7 mouse cellular contexts compared by ENCODE assay signal in genomic region chr1:21166287-21166733, GRCm38 (mm10). TPM values are rescaled to one million over a fixed set of nuclear protein-coding genes. Genes with fewer than 3 reads are reported as not detected.
A peak's percentile ranks its signal among the peaks of the same experiment; 100 is the strongest.
DNase-seq lines count a peak whose midpoint lies in the region; ATAC-seq and TF ChIP-seq lines count a peak whose summit lies in the region.

No protein-coding gene starts in this region.

- no peak overlapping the region for H3K9ac ChIP-seq in limb, embryonic 12.5 days (replicated peaks)
- peak overlapping the region; percentile 70 for H3K9ac ChIP-seq in midbrain, embryonic 16.5 days (ENCODE audit: low read depth, low read length)

- no peaks in the 10 kb centered on the region for H3K27me3 ChIP-seq in embryonic facial prominence, embryonic 10.5 days (replicated peaks; ENCODE audit: low read depth, poor library complexity, severe bottlenecking)
- no peaks in the 10 kb centered on the region for H3K27me3 ChIP-seq in kidney, adult 2 months (replicated peaks; ENCODE audit: control insufficient read depth, insufficient read depth, low read length)
- peaks cover 17% of the 10 kb centered on the region; the same call in 1 of the 2 replicates for H3K27me3 ChIP-seq in limb, embryonic 12.5 days
- H3K27me3 ChIP-seq in midbrain, embryonic 16.5 days (ENCODE audit: control insufficient read depth, insufficient read depth, low read depth, low read length) = peaks cover 6% of the 10 kb centered on the region

- peaks cover 12% of the 10 kb centered on the region for H3K4me1 ChIP-seq in embryonic facial prominence, embryonic 10.5 days
- H3K4me1 ChIP-seq in kidney, adult 2 months (ENCODE audit: control insufficient read depth, insufficient read depth, low read length) = no peaks in the 10 kb centered on the region
- H3K4me1 ChIP-seq in limb, embryonic 12.5 days (replicated peaks) = no peaks in the 10 kb centered on the region
- peaks cover 9% of the 10 kb centered on the region; the same call in 1 of the 2 replicates for H3K4me1 ChIP-seq in midbrain, embryonic 16.5 days (ENCODE audit: control insufficient read depth, insufficient read depth, low read length)

- ATAC-seq in limb, embryonic 12.5 days (ENCODE audit: insufficient number of reproducible peaks, insufficient read depth, low FRiP score, low TSS enrichment, low read depth) = peak; percentile 87
- ATAC-seq in midbrain, embryonic 16.5 days = peak; percentile 99

- TF ChIP-seq CTCF in kidney, adult 2 months (conservative IDR thresholded peaks at IDR 0.05; ENCODE audit: insufficient read depth, insufficient read length, low read depth, low read length) = peak; percentile 92

- no peak for TF ChIP-seq POLR2A in kidney, adult 2 months (IDR thresholded peaks at IDR 0.05; ENCODE audit: low read depth, low read length)

- peak overlapping the region; percentile 63 for H3K27ac ChIP-seq in embryonic facial prominence, embryonic 10.5 days (replicated peaks)
- no peak overlapping the region for H3K27ac ChIP-seq in kidney, adult 2 months (ENCODE audit: insufficient read depth, low read depth, low read length)
- no peak overlapping the region for H3K27ac ChIP-seq in limb, embryonic 12.5 days
- no peak overlapping the region for H3K27ac ChIP-seq in midbrain, embryonic 16.5 days (ENCODE audit: low read length)

- no peaks in the 10 kb centered on the region for H3K9me3 ChIP-seq in embryonic facial prominence, embryonic 10.5 days
- no peaks in the 10 kb centered on the region for H3K9me3 ChIP-seq in limb, embryonic 12.5 days
- no peaks in the 10 kb centered on the region for H3K9me3 ChIP-seq in midbrain, embryonic 16.5 days (replicated peaks; ENCODE audit: control insufficient read depth, low read length, poor library complexity, severe bottlenecking)

- peak overlapping the region; percentile 70 for H3K4me2 ChIP-seq in limb, embryonic 12.5 days
- peak overlapping the region; percentile 82 for H3K4me2 ChIP-seq in midbrain, embryonic 16.5 days (ENCODE audit: low read length)

- WGBS in embryonic facial prominence, embryonic 10.5 days = under 1% methylated on average over 15 of the region's 15 CpGs
- under 1% methylated on average over 15 of the region's 15 CpGs for WGBS in kidney, adult 2 months
- under 1% methylated on average over 15 of the region's 15 CpGs for WGBS in limb, embryonic 12.5 days
- 0% methylated on average over 15 of the region's 15 CpGs for WGBS in midbrain, embryonic 16.5 days

- H3K36me3 ChIP-seq in embryonic facial prominence, embryonic 10.5 days (replicated peaks) = no peaks in the 10 kb centered on the region
- H3K36me3 ChIP-seq in kidney, adult 2 months (ENCODE audit: control insufficient read depth, insufficient read depth, low read length) = no peaks in the 10 kb centered on the region
- H3K36me3 ChIP-seq in limb, embryonic 12.5 days = no peaks in the 10 kb centered on the region
- H3K36me3 ChIP-seq in midbrain, embryonic 16.5 days (ENCODE audit: control insufficient read depth, insufficient read depth, low read length) = no peaks in the 10 kb centered on the region

- H3K4me3 ChIP-seq in embryonic facial prominence, embryonic 10.5 days = peak overlapping the region; percentile 58
- peak overlapping the region; percentile 55 for H3K4me3 ChIP-seq in kidney, adult 2 months (ENCODE audit: insufficient read depth, low read depth, low read length)
- H3K4me3 ChIP-seq in limb, embryonic 12.5 days (replicated peaks) = peak overlapping the region; percentile 39
- H3K4me3 ChIP-seq in midbrain, embryonic 16.5 days (ENCODE audit: low read depth, low read length) = peak overlapping the region; percentile 45

- DNase-seq in adrenal gland, postnatal 10 days = peak; percentile 93
- DNase-seq in embryonic facial prominence, embryonic 10.5 days (ENCODE audit: low spot score) = peak; percentile 90
- DNase-seq in heart, adult 18-20 months = peak; percentile 89 to 92
- peak; percentile 91 for DNase-seq in kidney, adult 2 months
- peak; percentile 24 to 74 for DNase-seq in spleen, postnatal 10 days (ENCODE audit: low spot score in 2 of 2)

RNA-seq across cellular contexts. Expression of gene Tmem14a, which starts 52.1 kb away (rescaled TPM):
- total RNA-seq in adrenal gland, postnatal 10 days (2021) = 1 to 10 TPM; 4.5 to 4.8 TPM
- 7.9 TPM in 2 replicates for polyA plus RNA-seq in embryonic facial prominence, embryonic 10.5 days (2016; fragmentation: Nextera tagmentation; extraction: Ambion mirVana)
- total RNA-seq in heart, adult 18-20 months (2021) = 1 to 10 TPM; 2.5 to 3.4 TPM
- 6.7 and 8.8 TPM in 2 replicates for polyA plus RNA-seq in kidney, adult 2 months (2012; rRNA removed)
- polyA plus RNA-seq in limb, embryonic 12.5 days (2016; fragmentation: Nextera tagmentation; extraction: Ambion mirVana) = 9.1 and 11.3 TPM in 2 replicates
- polyA plus RNA-seq in midbrain, embryonic 16.5 days (2015; fragmentation: Nextera tagmentation; extraction: Ambion mirVana) = 18.8 and 20.7 TPM in 2 replicates
